Mouse (Mus musculus): ENCODE results near the gene Ctla4.

Gene Ctla4

GRCm38 (mm10) chr1:60886981-60887380 is at the start of gene Ctla4:
Gene Ctla4, plus strand, starts transcription at chr1:60887000.
- no peak for DNase-seq

GRCm38 (mm10) chr1:60839161-60839560 is 47.6 kb upstream of the Ctla4 start:
- DNase-seq: no peak

GRCm38 (mm10) chr1:60845318-60846060 is 41.3 kb upstream of the Ctla4 start:
- no peak for DNase-seq

- DNase-seq: no peak
These were observed 40.1 kb upstream of the Ctla4 start for GRCm38 (mm10) chr1:60846616-60847275.

GRCm38 (mm10) chr1:60849112-60849511 is 37.7 kb upstream of the Ctla4 start:
- DNase-seq: no peak

GRCm38 (mm10) chr1:60849816-60850215 is 37.0 kb upstream of the Ctla4 start:
- DNase-seq: no peak

- no peak for DNase-seq
These were observed 35.6 kb upstream of the Ctla4 start for GRCm38 (mm10) chr1:60851041-60851781.

- peak; percentile 52 for DNase-seq
These were observed 34.6 kb upstream of the Ctla4 start for GRCm38 (mm10) chr1:60852075-60852769.

GRCm38 (mm10) chr1:60852770-60853147 is 34.0 kb upstream of the Ctla4 start:
- DNase-seq: no peak

GRCm38 (mm10) chr1:60853330-60853956 is 33.4 kb upstream of the Ctla4 start:
- DNase-seq: no peak

- DNase-seq: no peak
These were observed 32.8 kb upstream of the Ctla4 start for GRCm38 (mm10) chr1:60853991-60854390.

- DNase-seq: peak; percentile 37
These were observed 29.2 kb upstream of the Ctla4 start for GRCm38 (mm10) chr1:60857351-60858220.

- no peak for DNase-seq
These were observed 27.6 kb upstream of the Ctla4 start for GRCm38 (mm10) chr1:60859159-60859558.

GRCm38 (mm10) chr1:60859842-60860241 is 27.0 kb upstream of the Ctla4 start:
- no peak for DNase-seq

- DNase-seq: peak; percentile 54
These were observed 26.3 kb upstream of the Ctla4 start for GRCm38 (mm10) chr1:60860357-60860946.

GRCm38 (mm10) chr1:60860955-60861354 is 25.8 kb upstream of the Ctla4 start:
- no peak for DNase-seq

- no peak for DNase-seq
These were observed 25.4 kb upstream of the Ctla4 start for GRCm38 (mm10) chr1:60861431-60861830.

GRCm38 (mm10) chr1:60862510-60862909 is 24.3 kb upstream of the Ctla4 start:
- DNase-seq: no peak

GRCm38 (mm10) chr1:60862951-60863461 is 23.8 kb upstream of the Ctla4 start:
- peak; percentile 54 for DNase-seq

GRCm38 (mm10) chr1:60863701-60864100 is 23.1 kb upstream of the Ctla4 start:
- DNase-seq: no peak

- DNase-seq: no peak
These were observed 21.6 kb upstream of the Ctla4 start for GRCm38 (mm10) chr1:60865167-60865566.
